Mouse (Mus musculus): Measurements from ENCODE around the gene Arhgef18.

DNA sequence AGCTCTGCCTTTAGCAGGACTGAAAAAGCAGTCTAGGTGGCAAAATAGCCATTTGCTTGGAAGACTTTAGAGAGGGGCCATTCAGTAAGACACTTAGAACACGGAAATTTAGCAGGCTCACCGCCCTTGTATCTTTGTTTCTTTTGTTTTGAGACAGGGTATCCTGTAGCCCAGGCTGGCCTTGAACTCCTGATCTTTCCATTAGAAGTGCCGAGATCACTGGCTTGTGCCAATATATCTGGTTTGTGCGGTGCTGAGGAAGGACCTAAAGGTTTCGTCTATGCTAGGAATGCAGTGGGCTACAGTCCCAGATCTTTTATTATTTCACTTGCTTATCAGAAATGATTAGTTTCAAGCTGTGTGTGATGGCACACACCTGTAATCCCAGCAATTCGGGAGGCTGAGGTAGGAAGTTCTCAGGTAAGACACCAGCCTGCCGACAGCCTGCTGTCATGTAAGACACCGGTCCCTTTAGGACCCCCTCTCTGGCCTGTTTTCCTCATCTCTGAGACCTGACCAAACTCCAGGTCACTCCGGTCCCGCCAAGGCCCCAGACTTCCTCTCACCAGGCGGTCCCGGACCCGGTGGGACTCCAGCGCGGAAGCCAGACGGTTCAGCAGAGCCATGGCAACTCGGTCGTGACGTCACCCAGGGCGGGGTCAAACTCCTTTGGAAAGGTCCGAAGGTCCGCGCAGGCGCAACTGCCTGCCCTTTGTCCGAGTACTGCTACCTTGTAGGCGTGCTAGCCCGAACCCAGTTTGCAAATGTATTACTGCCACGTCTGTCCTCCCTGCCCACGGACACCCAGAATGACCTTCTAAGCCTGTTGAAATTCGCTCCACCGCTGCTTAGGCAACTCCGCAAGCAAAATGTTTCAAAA, 74.4 kb downstream of the Arhgef18 start, which contains the start of gene Pex11g:
- no peak for TF ChIP-seq EP300 (IDR thresholded peaks at IDR 0.05; ENCODE audit: low read depth)
- TF ChIP-seq CTCF (IDR thresholded peaks at IDR 0.05; ENCODE audit: low read depth): no peak

Measured in heart, postnatal 0 days (tissue).